Mouse (Mus musculus) MN1 (cell line): Measurements from ENCODE around the gene Spata2.
A peak's percentile ranks its signal among the peaks of the same experiment; 100 is the strongest.

ENCODE experiments used
- DNase-seq: peaks from one replicate; pipeline ENCODE4 v3.0.0-alpha.2; 2016; ENCODE audit warnings: low spot score

Spata2 gene

DNA sequence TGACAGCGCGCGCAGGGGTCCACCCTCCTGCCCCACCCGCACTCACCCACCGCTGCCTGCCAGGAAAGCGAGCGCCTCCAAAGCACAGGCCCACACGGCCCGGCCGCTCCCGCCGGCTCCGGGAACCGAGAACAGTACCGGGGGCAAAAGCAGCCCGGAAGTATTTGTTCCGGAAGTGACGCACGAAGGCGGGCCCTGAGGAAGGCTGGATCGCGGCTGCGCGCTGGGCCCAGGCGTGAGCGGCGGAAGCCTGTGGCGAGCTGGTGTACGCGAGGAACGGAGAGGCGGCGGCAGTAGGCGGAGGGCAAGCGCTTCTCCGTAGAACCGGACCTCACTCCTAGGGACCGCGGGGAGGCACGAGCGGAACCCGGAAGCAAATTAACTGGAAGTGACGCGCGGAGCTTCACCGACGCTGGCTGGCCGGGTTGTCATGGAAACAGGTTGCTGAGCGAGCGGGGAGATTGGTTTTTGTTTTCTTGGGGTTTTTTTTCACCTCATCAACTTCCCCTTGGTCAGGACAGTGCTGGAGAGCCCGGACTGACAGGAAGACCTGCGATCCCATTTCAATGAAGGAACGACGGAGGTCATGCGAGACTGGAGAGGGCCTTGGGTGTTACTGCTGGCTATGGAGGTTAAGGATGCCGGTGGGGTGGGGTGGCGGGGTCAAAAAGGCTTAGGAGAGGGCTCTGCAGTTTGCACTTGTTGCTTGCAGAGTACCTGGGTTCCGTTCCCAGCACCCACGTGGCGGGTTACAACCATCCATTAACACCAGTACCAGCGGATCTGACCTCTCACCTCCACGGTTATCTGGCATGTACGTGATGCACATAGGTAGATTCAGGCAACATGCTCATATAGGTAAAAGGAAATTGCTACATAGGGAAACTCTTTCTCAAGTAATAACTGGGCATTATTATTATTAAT is at the start of gene Spata2:
Gene Spata2 (minus strand): TSS at position 175 of the 924 bp plus-strand sequence.
- peak; percentile 92 for DNase-seq

DNA sequence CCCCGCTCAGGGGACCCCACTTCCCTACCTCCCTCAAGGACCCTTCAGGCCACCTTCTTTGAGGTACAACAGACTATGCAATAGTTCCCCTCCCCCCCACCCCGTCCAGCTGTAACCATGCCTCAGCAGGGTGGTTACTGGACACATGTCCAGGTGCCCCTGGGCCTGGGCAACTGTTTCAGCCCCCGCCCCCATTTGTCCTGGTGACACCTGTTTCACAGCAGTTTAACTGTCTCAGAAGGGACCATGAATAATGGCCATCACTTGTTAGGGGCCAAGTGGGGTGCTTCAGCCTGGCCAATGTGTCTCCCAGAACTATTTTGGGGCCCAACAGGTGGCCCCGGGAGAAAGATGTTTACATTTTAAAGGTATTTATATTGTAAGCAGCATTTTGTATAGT is 49.7 kb upstream of the Spata2 start:
- DNase-seq: no peak

DNA sequence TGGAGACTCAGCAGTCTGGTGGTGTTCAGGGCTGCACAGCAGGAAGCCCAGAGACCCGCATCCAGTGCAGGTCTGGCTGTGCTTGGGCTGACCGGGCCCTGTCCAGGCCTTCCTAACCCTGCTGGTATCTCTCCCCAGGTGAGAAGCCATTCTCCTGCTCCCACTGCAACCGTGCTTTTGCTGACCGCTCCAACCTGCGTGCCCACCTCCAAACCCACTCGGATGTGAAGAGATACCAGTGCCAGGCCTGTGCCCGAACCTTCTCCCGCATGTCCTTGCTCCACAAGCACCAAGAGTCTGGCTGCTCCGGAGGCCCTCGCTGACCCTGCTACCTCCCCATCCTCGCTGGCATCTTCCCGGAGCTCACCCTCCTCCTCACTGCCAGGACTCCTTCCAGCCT is 49.1 kb upstream of the Spata2 start:
- no peak for DNase-seq

DNA sequence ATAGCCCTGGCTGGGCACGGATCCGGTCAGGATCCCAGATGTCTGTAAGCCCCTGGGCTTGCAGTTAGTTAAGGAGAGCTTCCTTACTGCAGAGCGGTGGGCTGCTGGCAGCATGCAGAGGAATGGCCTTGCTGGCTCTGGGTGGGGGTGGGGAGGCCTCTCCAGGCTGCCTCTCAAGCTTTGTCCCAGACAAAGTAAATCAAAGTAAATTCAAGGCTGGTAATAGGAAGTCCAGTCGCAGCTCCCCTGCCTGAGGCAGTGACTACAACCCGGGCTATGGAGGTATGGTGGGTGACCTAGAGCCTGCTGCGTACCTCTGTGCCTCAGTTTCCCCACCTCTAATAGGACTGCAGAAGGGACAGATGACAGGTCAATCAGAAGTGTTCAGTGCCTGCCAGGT is 48.6 kb upstream of the Spata2 start:
- no peak for DNase-seq

DNA sequence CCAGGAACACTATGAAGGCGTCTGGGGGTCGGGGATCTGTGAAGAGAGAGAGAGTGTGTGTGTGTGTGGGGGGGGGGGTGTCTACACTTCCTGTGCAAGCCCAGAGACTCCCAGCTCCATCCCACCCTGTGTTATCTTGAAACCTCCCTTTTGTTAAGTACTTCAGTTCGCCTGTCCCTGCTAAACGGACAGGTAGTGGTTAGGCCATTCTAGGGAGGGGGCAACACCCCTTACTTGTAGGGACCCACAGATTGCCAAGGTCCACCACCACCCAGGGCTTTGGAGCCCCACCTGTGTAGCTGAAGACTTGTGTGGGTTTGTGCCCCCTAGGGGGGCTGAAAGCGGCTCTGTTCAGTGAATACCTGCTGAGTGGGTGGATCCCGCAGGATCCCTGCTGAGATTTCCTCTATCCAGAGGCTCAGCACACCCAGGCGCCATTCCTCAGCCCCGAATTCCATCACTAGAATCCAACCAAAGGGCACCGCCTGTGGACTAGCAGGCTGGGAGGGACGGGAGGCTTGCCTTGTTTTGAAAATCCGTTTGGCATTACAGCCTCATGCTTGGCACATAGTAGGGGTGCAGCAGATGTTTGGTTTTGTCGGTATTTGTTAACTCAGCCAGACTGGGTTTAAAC is 47.9 kb upstream of the Spata2 start:
- DNase-seq: no peak

DNA sequence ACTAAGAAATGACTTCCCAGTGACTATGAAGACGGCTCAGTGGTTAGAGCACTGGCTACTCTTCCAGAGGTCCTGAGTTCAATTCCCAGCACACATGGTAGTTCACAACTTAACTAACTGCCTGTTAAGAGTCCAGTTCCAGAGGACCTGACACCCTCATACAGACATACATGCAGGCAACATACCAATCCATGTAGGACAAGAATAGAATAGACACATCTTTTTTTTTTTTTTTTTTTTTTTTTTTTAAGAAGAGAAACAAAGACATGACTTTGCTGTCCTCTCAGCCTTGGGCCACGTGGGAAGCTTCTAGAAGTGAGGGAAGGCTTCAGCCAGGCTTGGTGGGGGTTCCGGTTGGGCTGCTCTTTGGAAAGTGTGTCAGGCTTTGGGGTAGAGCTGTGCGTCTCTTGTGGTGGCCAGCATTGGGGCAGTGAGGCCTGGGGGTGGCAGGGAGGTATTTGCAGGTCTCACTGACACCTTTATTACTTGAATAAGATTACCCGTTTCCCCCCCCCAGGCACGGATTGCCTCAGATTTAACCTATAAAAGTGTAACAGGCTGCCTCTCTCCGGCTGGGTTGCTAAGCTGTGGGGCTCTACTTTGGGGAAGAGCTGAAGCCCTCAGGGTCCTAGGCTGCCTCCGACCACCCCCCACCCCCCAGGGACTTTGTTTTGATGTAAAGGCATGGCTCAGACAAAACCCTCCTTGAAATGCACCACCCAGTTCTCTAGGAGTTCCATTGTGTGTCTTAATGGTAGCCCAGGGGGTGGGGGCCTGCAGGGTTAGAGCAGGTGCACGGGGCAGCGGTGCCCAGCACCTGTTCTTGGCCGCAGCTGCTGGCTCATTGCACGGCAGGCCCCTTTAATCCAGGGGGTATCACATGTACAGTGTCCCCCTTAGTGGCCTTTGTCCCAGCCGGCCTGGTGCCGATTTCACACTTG is 47.1 kb upstream of the Spata2 start:
- DNase-seq: no peak

- no peak for DNase-seq
Observed at GRCm38 (mm10) chr2:167538671-167539306, 46.1 kb upstream of the Spata2 start.

DNA sequence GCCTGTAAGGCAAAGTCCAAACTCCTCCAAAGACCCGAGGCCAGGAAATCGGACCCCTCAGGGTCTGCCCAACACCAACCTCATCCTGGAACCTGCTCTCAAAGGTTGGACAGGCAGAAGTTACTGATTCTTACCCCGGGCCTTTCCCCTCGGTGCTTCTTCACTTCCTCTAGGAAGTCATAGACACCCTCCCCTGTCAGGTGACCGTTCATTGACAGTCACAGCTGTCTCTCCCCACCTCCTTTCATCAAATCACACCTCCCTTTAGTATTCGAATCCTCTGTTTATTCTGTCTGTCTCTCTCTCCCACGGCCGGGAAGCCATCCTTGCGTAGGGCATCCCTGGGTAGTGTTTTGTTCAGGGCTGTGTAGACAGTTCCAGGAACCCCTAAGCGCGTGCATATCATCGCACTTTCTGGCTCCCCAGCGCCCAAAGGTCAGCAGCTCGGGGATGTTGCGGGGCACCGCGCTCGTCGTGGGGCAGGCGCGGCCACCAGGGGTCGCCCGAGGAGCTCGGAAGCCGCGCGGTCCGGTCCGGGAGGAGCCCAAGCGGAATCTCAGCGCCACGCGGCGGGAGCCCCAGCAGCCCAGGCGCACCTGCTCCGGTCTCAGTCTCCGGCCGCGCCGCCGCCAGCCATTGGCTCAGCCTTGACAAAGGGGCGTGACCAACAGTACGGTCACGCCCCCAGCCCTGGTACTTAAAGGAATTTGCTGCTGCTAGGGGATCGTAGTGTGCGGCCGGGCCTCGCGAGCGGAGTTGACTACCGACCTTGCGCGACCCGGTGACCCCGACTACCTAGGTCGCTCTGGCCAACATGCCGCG is 45.0 kb upstream of the Spata2 start, which contains the start of gene Snai1:
Gene Snai1 (plus strand): TSS at position 720 of the 822 bp plus-strand sequence.
- peak; percentile 18 for DNase-seq

GRCm38 (mm10) chr2:167536320-167536945 is 43.7 kb upstream of the Spata2 start:
- no peak for DNase-seq

- DNase-seq: no peak
Observed at GRCm38 (mm10) chr2:167533880-167534279, 41.2 kb upstream of the Spata2 start.

GRCm38 (mm10) chr2:167532131-167532530 is 39.4 kb upstream of the Spata2 start:
- peak; percentile 60 for DNase-seq

DNA sequence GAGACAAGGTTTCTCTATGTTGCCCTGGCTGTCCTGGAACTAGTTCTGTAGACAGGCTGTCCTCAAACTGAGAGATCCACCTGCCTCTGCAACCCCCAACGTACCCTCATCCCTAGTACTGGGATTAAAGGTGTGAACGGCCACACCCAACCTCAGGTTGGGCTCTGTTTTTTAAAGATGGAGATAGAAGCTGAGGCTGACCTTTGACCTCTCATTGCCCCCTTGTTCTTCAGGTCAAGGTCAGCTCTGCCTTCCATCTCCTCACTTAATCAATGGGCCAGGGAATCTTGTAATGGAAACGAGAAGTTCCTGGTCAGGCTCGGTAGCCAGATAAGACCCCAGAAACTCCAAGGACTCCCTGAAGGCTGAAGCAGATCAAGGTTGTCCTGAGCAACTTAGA is 37.8 kb upstream of the Spata2 start:
- no peak for DNase-seq

DNA sequence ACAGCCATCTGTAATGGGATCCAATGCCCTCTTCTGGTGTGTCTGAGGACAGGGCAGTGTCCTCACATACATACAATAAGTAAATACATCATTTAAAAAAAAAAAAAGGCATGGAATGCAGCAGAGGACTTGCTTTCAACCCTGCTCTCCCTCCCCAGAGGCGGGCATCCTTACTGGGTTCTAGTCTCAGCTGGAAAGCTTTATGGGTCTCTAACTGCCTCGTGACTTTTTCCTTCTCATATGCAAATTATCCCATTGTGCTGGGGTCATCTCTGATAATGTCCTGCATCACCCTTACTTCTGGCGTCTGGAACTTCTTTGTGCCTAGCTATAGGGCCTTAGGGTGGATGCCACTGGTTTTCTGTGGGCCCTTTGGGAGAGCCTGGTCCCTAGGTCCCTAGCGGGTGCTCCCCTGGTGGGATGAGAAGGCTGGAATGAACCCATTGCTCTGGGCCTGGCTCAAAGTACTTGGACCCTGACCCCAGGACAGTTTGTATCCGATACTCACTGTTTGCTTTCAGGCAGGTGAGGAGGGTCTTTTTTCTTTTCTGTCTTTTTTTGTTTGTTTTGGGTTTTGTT is 37.3 kb upstream of the Spata2 start:
- DNase-seq: no peak

GRCm38 (mm10) chr2:167528278-167528677 is 35.6 kb upstream of the Spata2 start:
- peak; percentile 44 for DNase-seq

- DNase-seq: no peak
Observed at GRCm38 (mm10) chr2:167519606-167520252, 27.0 kb upstream of the Spata2 start.

DNA sequence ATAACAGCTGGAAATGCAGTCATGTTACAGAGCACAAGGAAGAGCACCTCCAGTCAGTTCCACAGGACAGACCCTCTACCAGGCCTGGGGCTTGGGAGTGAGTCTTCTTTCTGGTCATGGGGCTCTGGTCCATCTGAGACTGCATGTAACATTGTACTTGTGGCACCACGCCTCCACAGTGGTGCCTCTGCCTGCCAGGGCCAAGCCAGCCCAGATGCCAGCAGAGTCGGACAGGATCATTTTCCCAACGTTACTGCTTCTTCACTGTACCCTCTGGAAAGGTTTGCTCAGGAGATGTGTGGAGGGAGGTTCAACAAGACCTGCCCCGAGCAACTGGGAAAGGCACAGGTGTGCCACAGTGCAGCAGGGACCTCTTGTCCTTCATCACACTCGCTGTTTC is 23.0 kb upstream of the Spata2 start:
- DNase-seq: no peak

DNA sequence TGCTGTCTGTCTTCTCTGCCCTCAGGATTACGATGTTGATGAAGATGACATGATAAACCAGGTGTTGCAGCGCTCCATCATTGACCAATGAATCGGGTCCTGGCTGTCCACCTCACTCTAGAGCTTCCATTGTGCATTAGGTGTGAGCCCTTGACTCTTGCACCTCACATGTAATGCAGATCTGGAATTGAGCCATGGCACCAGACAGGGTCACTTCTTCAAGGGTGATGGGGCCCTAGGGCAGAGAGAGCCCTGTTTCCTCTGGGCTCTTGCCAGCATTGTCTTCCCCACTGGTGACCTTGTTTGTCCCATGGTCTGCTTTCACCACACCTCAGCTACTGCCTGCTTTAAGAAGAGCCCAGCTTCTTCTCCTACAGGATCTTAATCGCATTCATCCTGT is 22.0 kb upstream of the Spata2 start:
- no peak for DNase-seq

- no peak for DNase-seq
Observed at GRCm38 (mm10) chr2:167512970-167513369, 20.3 kb upstream of the Spata2 start.

GRCm38 (mm10) chr2:167512365-167512764 is 19.7 kb upstream of the Spata2 start:
- no peak for DNase-seq
